Mouse (Mus musculus): ENCODE results near the gene Cd7. TPM values are rescaled to one million over a fixed set of nuclear protein-coding genes. Genes with fewer than 3 reads are reported as not detected.
"Not testable (repeated sequence)": the region's sequence is repeated elsewhere in the genome, so short reads cannot be mapped to it uniquely, and the experiment has no call there.

Gene Cd7
- polyA plus RNA-seq, 1 experiment from 2014 or later = 3.2 TPM

- no peak for ATAC-seq
Observed at GRCm38 (mm10) chr11:121061615-121062014, 22.4 kb upstream of the Cd7 start.

GRCm38 (mm10) chr11:121060401-121061067 lies 21.3 kb upstream of the Cd7 start:
- not testable (repeated sequence) for H3K27ac ChIP-seq (ENCODE audit: low read depth)

More at GRCm38 (mm10) chr11:121061615-121062014, 22.4 kb upstream of the Cd7 start:
- no peak overlapping the region for H3K27ac ChIP-seq (ENCODE audit: low read depth)
- no peaks in the 10 kb centered on the region for H3K9me3 ChIP-seq (ENCODE audit: low read length)
- peaks cover 22% of the 10 kb centered on the region for H3K4me1 ChIP-seq (ENCODE audit: insufficient read depth)
- TF ChIP-seq EP300 (IDR thresholded peaks at IDR 0.05; ENCODE audit: low read depth) (no peak), CTCF (IDR thresholded peaks at IDR 0.05; ENCODE audit: low read depth) (no peak)
- H3K36me3 ChIP-seq (replicated peaks; ENCODE audit: insufficient read depth, low read length) = no peaks in the 10 kb centered on the region
- H3K9ac ChIP-seq (replicated peaks) = no peak overlapping the region
- no peak overlapping the region for H3K4me2 ChIP-seq (ENCODE audit: low read depth, low read length)
- no peak overlapping the region for H3K4me3 ChIP-seq (ENCODE audit: low read depth, low read length)
- no peaks in the 10 kb centered on the region for H3K27me3 ChIP-seq (ENCODE audit: insufficient read depth, low read length)
- 63% methylated on average over 8 of the region's 8 CpGs for WGBS (ENCODE audit: insufficient replicate concordance)
- no peak for DNase-seq

GRCm38 (mm10) chr11:121059471-121059870 lies 20.3 kb upstream of the Cd7 start:
- H3K9ac ChIP-seq (replicated peaks) = no peak overlapping the region
- peaks cover 29% of the 10 kb centered on the region for H3K4me1 ChIP-seq (ENCODE audit: insufficient read depth)
- no peaks in the 10 kb centered on the region for H3K9me3 ChIP-seq (ENCODE audit: low read length)
- H3K27me3 ChIP-seq (ENCODE audit: insufficient read depth, low read length) = no peaks in the 10 kb centered on the region
- H3K27ac ChIP-seq (ENCODE audit: low read depth) = no peak overlapping the region
- TF ChIP-seq CTCF (IDR thresholded peaks at IDR 0.05; ENCODE audit: low read depth) = no peak
- TF ChIP-seq EP300 (IDR thresholded peaks at IDR 0.05; ENCODE audit: low read depth) = no peak
- no peaks in the 10 kb centered on the region for H3K36me3 ChIP-seq (replicated peaks; ENCODE audit: insufficient read depth, low read length)
- no peak overlapping the region for H3K4me2 ChIP-seq (ENCODE audit: low read depth, low read length)
- no peak for ATAC-seq
- H3K4me3 ChIP-seq (ENCODE audit: low read depth, low read length) = no peak overlapping the region
- 83% methylated on average over 4 of the region's 4 CpGs for WGBS (ENCODE audit: insufficient replicate concordance)
- no peak for DNase-seq

More at GRCm38 (mm10) chr11:121060401-121061067, 21.3 kb upstream of the Cd7 start:
- WGBS (ENCODE audit: insufficient replicate concordance) = 88% methylated on average over 6 of the region's 6 CpGs
- H3K27me3 ChIP-seq (ENCODE audit: insufficient read depth, low read length); H3K4me2 ChIP-seq (ENCODE audit: low read depth, low read length); H3K4me3 ChIP-seq (ENCODE audit: low read depth, low read length); DNase-seq; H3K36me3 ChIP-seq (replicated peaks; ENCODE audit: insufficient read depth, low read length); ATAC-seq; H3K9ac ChIP-seq (replicated peaks); H3K9me3 ChIP-seq (ENCODE audit: low read length): not testable (repeated sequence)
- peaks cover 29% of the 10 kb centered on the region for H3K4me1 ChIP-seq (ENCODE audit: insufficient read depth)

- ATAC-seq (no peak), DNase-seq (no peak)
- Histone ChIP-seq H3K4me2 (ENCODE audit: low read depth, low read length) (no peak overlapping the region), H3K9me3 (ENCODE audit: low read length) (no peaks in the 10 kb centered on the region), H3K36me3 (replicated peaks; ENCODE audit: insufficient read depth, low read length) (no peaks in the 10 kb centered on the region), H3K27me3 (ENCODE audit: insufficient read depth, low read length) (no peaks in the 10 kb centered on the region), H3K9ac (replicated peaks) (no peak overlapping the region), H3K4me3 (ENCODE audit: low read depth, low read length) (no peak overlapping the region), H3K27ac (ENCODE audit: low read depth) (no peak overlapping the region), H3K4me1 (ENCODE audit: insufficient read depth) (peaks cover 28% of the 10 kb centered on the region)
- WGBS (ENCODE audit: insufficient replicate concordance) = 70% methylated on average over 4 of the region's 4 CpGs
- TF ChIP-seq CTCF (IDR thresholded peaks at IDR 0.05; ENCODE audit: low read depth) (no peak), EP300 (IDR thresholded peaks at IDR 0.05; ENCODE audit: low read depth) (no peak)
Observed at GRCm38 (mm10) chr11:121058956-121059355, 19.7 kb upstream of the Cd7 start.

GRCm38 (mm10) chr11:121058122-121058521 lies 18.9 kb upstream of the Cd7 start:
- H3K27ac ChIP-seq (ENCODE audit: low read depth) = peak overlapping the region; percentile 39; the same call in 1 of the 2 replicates
- H3K4me3 ChIP-seq (ENCODE audit: low read depth, low read length) = no peak overlapping the region
- ATAC-seq = no peak; the same call in 1 of the 2 replicates
- H3K36me3 ChIP-seq (replicated peaks; ENCODE audit: insufficient read depth, low read length) = no peaks in the 10 kb centered on the region
- TF ChIP-seq CTCF (IDR thresholded peaks at IDR 0.05; ENCODE audit: low read depth) = no peak
- TF ChIP-seq EP300 (IDR thresholded peaks at IDR 0.05; ENCODE audit: low read depth) = no peak
- no peak overlapping the region for H3K4me2 ChIP-seq (ENCODE audit: low read depth, low read length)
- no peak overlapping the region for H3K9ac ChIP-seq (replicated peaks)
- H3K4me1 ChIP-seq (ENCODE audit: insufficient read depth) = peaks cover 26% of the 10 kb centered on the region
- DNase-seq = no peak
- no peaks in the 10 kb centered on the region for H3K9me3 ChIP-seq (ENCODE audit: low read length)
- 51% methylated on average over 5 of the region's 5 CpGs for WGBS (ENCODE audit: insufficient replicate concordance)
- H3K27me3 ChIP-seq (ENCODE audit: insufficient read depth, low read length) = no peaks in the 10 kb centered on the region

GRCm38 (mm10) chr11:121056536-121057236 lies 17.5 kb upstream of the Cd7 start:
- Histone ChIP-seq H3K4me3 (ENCODE audit: low read depth, low read length) (no peak overlapping the region), H3K9me3 (ENCODE audit: low read length) (no peaks in the 10 kb centered on the region), H3K27me3 (ENCODE audit: insufficient read depth, low read length) (no peaks in the 10 kb centered on the region), H3K4me2 (ENCODE audit: low read depth, low read length) (no peak overlapping the region), H3K9ac (replicated peaks) (no peak overlapping the region), H3K27ac (ENCODE audit: low read depth) (peak overlapping the region; percentile 55), H3K4me1 (ENCODE audit: insufficient read depth) (peaks cover 26% of the 10 kb centered on the region), H3K36me3 (replicated peaks; ENCODE audit: insufficient read depth, low read length) (no peaks in the 10 kb centered on the region)
- DNase-seq (peak; percentile 29), ATAC-seq (peak; percentile 60)
- TF ChIP-seq EP300 (IDR thresholded peaks at IDR 0.05; ENCODE audit: low read depth) (no peak), CTCF (IDR thresholded peaks at IDR 0.05; ENCODE audit: low read depth) (no peak)
- WGBS (ENCODE audit: insufficient replicate concordance) = 36% methylated on average over 7 of the region's 7 CpGs
